Mouse (Mus musculus) heart, embryonic 15.5 days (tissue): Measurements from ENCODE around the gene Fam114a1. TPM values are rescaled to one million over a fixed set of nuclear protein-coding genes. Genes with fewer than 3 reads are reported as not detected.

Experiments used
- ATAC-seq: fragments of 200-750 bp; cut with Nextera tagmentation; replicated peaks from 2 replicates; pipeline ENCODE4 v1.8.0; 2017; ENCODE audit warnings: low read depth, moderate TSS enrichment; ENCODE audit not compliant: insufficient number of reproducible peaks, insufficient read depth, low FRiP score
- H3K27ac ChIP-seq: fragments of 300-500 bp; sonication (generic); 2 replicates; pipeline ENCODE4 v1.5.1; 2015; ENCODE audit warnings: mild to moderate bottlenecking, inconsistent platforms
- H3K27me3 ChIP-seq: fragments of 300-500 bp; sonication (generic); 2 replicates; pipeline ENCODE4 v1.6.1; 2015; ENCODE audit warnings: inconsistent platforms
- H3K36me3 ChIP-seq: fragments of 300-500 bp; sonication (generic); 2 replicates; pipeline ENCODE4 v1.6.1; 2015; ENCODE audit warnings: mild to moderate bottlenecking, inconsistent platforms
- H3K4me1 ChIP-seq: fragments of 300-500 bp; sonication (generic); replicated peaks from 2 replicates; pipeline ENCODE4 v1.6.1; 2015; ENCODE audit warnings: inconsistent platforms
- H3K4me2 ChIP-seq: fragments of 300-500 bp; sonication (generic); 2 replicates; pipeline ENCODE4 v1.6.1; 2015; ENCODE audit warnings: inconsistent platforms, mild to moderate bottlenecking, moderate library complexity
- H3K4me3 ChIP-seq: fragments of 300-500 bp; sonication (generic); 2 replicates; pipeline ENCODE4 v1.5.1; 2015; ENCODE audit warnings: mild to moderate bottlenecking, inconsistent platforms
- H3K9ac ChIP-seq: fragments of 300-500 bp; sonication (generic); 2 replicates; pipeline ENCODE4 v1.6.1; 2015; ENCODE audit warnings: mild to moderate bottlenecking, inconsistent platforms
- H3K9me3 ChIP-seq: fragments of 300-500 bp; sonication (generic); replicated peaks from 2 replicates; pipeline ENCODE4 v1.6.1; 2016; ENCODE audit warnings: inconsistent platforms
- WGBS: fragments of 180-500 bp; shearing (Covaris S2); methylation state at CpG from one replicate; pipeline ENCODE4 v1.1.7; 2015; ENCODE audit warnings: mixed read lengths; 5-methylcytosine and 5-hydroxymethylcytosine counted together
- polyA plus RNA-seq: library from polyadenylated mRNA; unstranded; fragments of >200 nt; fragmentation: Nextera tagmentation; extraction: Ambion mirVana; gene quantifications from 2 replicates; pipeline ENCODE4 v1.2.1, GENCODE M21; 2015

Gene Fam114a1
- polyA plus RNA-seq, 1 experiment from 2014 or later, result 38.2 TPM

DNA sequence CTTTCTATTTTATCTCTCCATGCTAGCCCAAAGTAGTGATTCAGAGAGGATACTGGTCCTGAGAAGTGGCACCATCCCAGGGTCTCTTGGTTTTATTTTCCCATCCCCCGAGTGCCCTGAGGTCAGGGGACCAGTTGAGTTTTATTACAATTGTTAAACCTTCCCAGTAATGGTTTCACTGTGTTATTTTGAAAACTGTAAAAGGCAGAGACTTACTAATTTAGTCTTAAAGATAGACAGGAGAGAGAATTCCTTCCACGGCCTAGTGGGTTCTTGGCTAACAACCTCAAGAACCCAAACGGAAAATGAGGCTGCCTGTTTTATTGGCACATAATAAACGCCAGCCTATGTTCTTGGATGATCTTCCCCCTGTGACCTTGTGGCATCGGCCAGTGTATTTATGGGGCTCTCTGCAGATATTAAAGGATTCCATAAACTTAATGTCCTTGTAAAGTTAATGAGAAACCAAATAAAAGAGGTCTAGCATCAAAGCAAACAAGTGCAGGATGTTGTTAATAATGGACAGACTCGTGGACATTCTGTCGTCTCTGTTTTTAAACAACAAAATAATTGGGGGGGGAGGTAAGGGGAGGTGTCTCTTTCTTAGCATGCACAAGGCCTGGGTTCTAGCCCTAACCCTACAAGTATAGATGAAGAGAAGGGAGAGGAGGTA, 42.2 kb downstream of the Fam114a1 start:
- Histone ChIP-seq H3K4me2 (no peak overlapping the region), H3K27ac (no peak overlapping the region), H3K9ac (no peak overlapping the region), H3K4me1 (no peaks in the 10 kb centered on the region), H3K27me3 (no peaks in the 10 kb centered on the region), H3K4me3 (no peak overlapping the region), H3K36me3 (peaks cover 51% of the 10 kb centered on the region), H3K9me3 (no peaks in the 10 kb centered on the region)
- no peak for ATAC-seq
- 81% methylated on average over 7 of the region's 7 CpGs for WGBS

GRCm38 (mm10) chr5:65015508-65015907, 45.6 kb downstream of the Fam114a1 start:
- no peak overlapping the region for H3K4me3 ChIP-seq
- WGBS, result 84% methylated on average over 3 of the region's 3 CpGs
- no peak for ATAC-seq
- no peak overlapping the region for H3K27ac ChIP-seq
- peaks cover 22% of the 10 kb centered on the region for H3K36me3 ChIP-seq
- no peaks in the 10 kb centered on the region for H3K9me3 ChIP-seq
- H3K4me1 ChIP-seq, result no peaks in the 10 kb centered on the region
- H3K9ac ChIP-seq, result no peak overlapping the region
- no peak overlapping the region for H3K4me2 ChIP-seq
- no peaks in the 10 kb centered on the region for H3K27me3 ChIP-seq

DNA sequence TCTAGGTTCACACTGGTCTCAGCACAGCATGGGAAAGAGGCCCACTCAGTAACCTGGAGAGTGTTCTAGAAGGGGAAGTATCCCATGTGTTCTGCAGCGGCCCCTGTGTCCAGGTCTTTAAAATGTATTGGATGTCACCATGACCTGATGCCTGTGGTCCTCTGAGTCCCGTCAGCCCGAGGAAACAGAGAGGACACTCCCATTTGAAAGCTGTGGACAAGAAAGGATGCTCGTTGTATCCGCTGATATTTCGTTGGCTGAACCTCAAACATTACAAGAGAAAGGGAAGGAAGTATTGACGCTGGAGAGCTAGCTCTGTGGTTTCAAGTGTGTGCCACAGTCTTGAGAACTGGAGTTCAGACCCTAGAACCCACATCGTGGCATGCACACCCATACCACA, 49.2 kb downstream of the Fam114a1 start:
- H3K27ac ChIP-seq, result no peak overlapping the region
- H3K4me1 ChIP-seq, result no peaks in the 10 kb centered on the region
- H3K4me3 ChIP-seq, result no peak overlapping the region
- 67% methylated on average over 8 of the region's 8 CpGs for WGBS
- no peak overlapping the region for H3K4me2 ChIP-seq
- no peak for ATAC-seq
- no peaks in the 10 kb centered on the region for H3K27me3 ChIP-seq
- H3K9ac ChIP-seq, result no peak overlapping the region
- H3K9me3 ChIP-seq, result no peaks in the 10 kb centered on the region
- peaks cover 30% of the 10 kb centered on the region for H3K36me3 ChIP-seq

DNA sequence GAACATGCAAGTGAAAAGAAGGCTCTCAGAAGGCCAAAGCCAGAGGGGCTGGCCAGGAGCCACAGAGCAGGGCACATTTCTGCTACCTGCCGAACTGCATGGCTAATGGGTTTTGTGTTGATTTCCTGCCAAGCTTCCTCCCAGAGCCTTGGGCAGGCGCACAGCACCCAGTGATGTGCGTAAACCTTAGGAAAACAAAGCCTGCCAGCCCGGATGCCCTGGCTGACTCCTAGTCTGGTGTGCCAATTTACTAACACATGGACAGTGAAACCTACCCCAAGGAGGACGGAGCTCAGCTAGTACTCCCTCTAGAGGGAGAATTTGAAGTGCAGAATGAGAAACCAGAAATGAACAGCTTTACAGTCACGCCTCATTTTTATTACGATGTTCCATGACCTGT, 50.0 kb downstream of the Fam114a1 start:
- H3K4me1 ChIP-seq, result no peaks in the 10 kb centered on the region
- no peak overlapping the region for H3K4me2 ChIP-seq
- H3K4me3 ChIP-seq, result no peak overlapping the region
- 65% methylated on average over 7 of the region's 7 CpGs for WGBS
- no peak overlapping the region for H3K27ac ChIP-seq
- no peaks in the 10 kb centered on the region for H3K9me3 ChIP-seq
- 0 out of 2 replicates have a peak, but pooled peaks have one; percentile 18 for ATAC-seq
- H3K27me3 ChIP-seq, result no peaks in the 10 kb centered on the region
- no peak overlapping the region for H3K9ac ChIP-seq
- peaks cover 27% of the 10 kb centered on the region for H3K36me3 ChIP-seq

DNA sequence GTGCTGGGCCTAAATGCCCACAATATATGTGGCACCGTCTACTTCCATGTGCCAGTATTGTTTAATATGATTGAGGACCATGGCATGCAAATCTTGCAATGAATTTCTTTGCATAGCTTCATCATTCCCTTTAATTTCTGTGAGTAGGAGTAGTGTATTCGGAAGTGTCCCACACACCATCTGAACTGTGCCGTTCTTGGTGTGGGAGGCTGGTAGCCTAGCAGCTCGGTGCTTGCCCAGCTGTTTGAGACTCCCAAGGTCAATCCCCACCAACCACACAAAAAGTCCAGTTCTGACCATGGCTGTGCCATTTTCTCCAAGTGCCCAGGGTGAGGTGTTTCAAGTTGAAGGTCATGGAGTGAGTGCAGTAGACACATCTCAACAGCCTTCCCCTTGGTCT, 52.1 kb downstream of the Fam114a1 start:
- peaks cover 24% of the 10 kb centered on the region for H3K36me3 ChIP-seq

DNA sequence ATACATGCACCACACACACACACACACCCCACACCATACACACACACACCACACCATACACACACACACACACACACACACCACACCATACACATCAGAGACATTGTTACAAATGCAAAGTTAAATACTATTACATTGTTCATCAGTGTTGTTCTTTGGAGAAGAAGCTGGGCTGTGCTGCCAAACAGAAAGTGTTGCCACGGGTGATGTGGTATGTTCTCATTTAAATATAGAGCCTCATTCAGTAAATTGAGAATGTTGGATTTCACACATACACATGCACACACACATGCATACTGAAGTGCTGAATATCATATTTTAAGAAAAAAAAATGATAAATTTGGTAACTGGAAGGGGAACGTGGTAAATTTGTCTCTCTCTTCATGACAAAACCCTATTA, 54.8 kb downstream of the Fam114a1 start:
- no peak overlapping the region for H3K4me2 ChIP-seq
- no peaks in the 10 kb centered on the region for H3K27me3 ChIP-seq
- H3K4me1 ChIP-seq, result no peaks in the 10 kb centered on the region
- no peaks in the 10 kb centered on the region for H3K9me3 ChIP-seq
- no peak overlapping the region for H3K9ac ChIP-seq
- 83% methylated on average over 2 of the region's 2 CpGs for WGBS
- H3K36me3 ChIP-seq, result peaks cover 25% of the 10 kb centered on the region
- H3K4me3 ChIP-seq, result no peak overlapping the region
- no peak for ATAC-seq
- no peak overlapping the region for H3K27ac ChIP-seq

More for the DNA sequence above, 52.1 kb downstream of the Fam114a1 start:
- H3K4me2 ChIP-seq, result no peak overlapping the region
- H3K4me3 ChIP-seq, result no peak overlapping the region
- 92% methylated on average over 4 of the region's 4 CpGs for WGBS
- no peaks in the 10 kb centered on the region for H3K27me3 ChIP-seq
- H3K9ac ChIP-seq, result no peak overlapping the region
- H3K4me1 ChIP-seq, result no peaks in the 10 kb centered on the region
- no peaks in the 10 kb centered on the region for H3K9me3 ChIP-seq
- no peak overlapping the region for H3K27ac ChIP-seq
- ATAC-seq, result no peak

DNA sequence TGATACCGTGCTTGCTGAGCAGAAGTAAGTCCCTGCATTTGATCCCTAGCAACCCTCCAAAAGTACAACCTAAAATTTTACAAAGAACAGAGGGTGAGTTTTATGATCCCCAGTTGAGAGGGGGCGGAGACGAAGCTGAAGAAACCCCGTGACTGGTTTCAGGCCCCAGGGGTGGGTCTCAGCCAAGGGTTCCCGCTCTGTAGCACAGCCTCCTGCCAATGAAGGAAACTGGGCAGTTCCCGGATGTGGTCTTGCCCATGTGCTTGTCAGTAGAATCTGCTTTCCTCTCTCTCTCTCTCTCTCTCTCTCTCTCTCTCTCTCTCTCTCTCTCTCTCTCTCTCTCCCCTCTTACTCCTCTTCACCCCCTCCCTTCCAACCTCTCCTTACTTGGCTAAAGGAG, 56.0 kb downstream of the Fam114a1 start:
- Histone ChIP-seq H3K4me3 (no peak overlapping the region), H3K27me3 (no peaks in the 10 kb centered on the region), H3K36me3 (peaks cover 37% of the 10 kb centered on the region), H3K4me2 (no peak overlapping the region), H3K9me3 (no peaks in the 10 kb centered on the region), H3K27ac (no peak overlapping the region), H3K9ac (no peak overlapping the region), H3K4me1 (no peaks in the 10 kb centered on the region)
- 64% methylated on average over 6 of the region's 6 CpGs for WGBS
- ATAC-seq, result no peak

DNA sequence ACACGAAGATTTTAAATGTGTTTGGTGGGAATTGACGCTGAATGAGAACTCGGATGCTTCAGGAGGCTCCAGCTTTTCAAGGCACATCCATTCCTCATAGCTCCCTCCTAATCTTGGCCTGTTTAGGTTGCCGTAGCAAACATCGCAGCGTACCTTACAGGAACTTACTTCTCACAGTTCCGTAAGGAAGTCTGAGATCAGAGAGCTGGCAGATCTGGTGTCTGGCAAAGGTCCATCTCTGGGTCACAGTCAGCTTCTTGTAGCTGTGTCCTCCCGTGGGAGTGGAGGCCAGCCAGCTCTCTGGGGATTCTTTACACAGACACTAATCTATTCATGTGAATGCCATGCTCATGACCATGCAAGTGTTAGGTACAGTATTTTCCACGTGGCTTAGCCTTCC, 56.9 kb downstream of the Fam114a1 start:
- no peaks in the 10 kb centered on the region for H3K27me3 ChIP-seq
- ATAC-seq, result no peak
- no peaks in the 10 kb centered on the region for H3K9me3 ChIP-seq
- no peak overlapping the region for H3K4me3 ChIP-seq
- no peak overlapping the region for H3K27ac ChIP-seq
- no peak overlapping the region for H3K4me2 ChIP-seq
- H3K4me1 ChIP-seq, result no peaks in the 10 kb centered on the region
- 65% methylated on average over 9 of the region's 9 CpGs for WGBS
- peaks cover 39% of the 10 kb centered on the region for H3K36me3 ChIP-seq
- H3K9ac ChIP-seq, result no peak overlapping the region

- H3K4me2 ChIP-seq, result no peak overlapping the region
- ATAC-seq, result no peak
- H3K4me3 ChIP-seq, result no peak overlapping the region
- peaks cover 36% of the 10 kb centered on the region for H3K36me3 ChIP-seq
- H3K9me3 ChIP-seq, result no peaks in the 10 kb centered on the region
- H3K4me1 ChIP-seq, result no peaks in the 10 kb centered on the region
- no peak overlapping the region for H3K9ac ChIP-seq
- no peaks in the 10 kb centered on the region for H3K27me3 ChIP-seq
- WGBS, result 58% methylated on average over 9 of the region's 9 CpGs
- H3K27ac ChIP-seq, result no peak overlapping the region
These were observed 58.1 kb downstream of the Fam114a1 start for GRCm38 (mm10) chr5:65028019-65028418.

DNA sequence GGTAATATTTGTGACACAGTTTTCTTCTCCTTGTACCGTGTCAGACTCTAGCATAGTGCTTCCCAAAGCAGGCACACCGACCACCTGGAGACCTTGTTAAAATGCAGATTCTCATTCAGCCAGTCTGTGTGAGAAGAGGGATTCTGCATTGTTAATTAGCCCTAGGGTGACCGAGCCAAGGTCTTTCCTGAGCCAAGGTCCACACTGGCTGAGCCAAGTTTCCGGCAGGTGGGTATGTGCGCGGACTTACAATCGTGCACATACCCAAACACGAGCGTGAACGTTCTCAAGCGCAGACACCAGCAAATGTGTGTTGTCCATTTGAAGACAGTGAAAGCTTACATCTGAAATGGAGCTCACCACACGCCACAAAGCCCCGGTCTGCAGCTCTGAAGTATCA, 66.7 kb downstream of the Fam114a1 start:
- WGBS, result 77% methylated on average over 13 of the region's 13 CpGs
- no peaks in the 10 kb centered on the region for H3K27me3 ChIP-seq
- H3K4me1 ChIP-seq, result peaks cover 10% of the 10 kb centered on the region
- H3K27ac ChIP-seq, result no peak overlapping the region
- no peak overlapping the region for H3K4me2 ChIP-seq
- ATAC-seq, result no peak
- H3K9me3 ChIP-seq, result no peaks in the 10 kb centered on the region
- no peak overlapping the region for H3K4me3 ChIP-seq
- no peak overlapping the region for H3K9ac ChIP-seq
- H3K36me3 ChIP-seq, result peaks cover 26% of the 10 kb centered on the region

DNA sequence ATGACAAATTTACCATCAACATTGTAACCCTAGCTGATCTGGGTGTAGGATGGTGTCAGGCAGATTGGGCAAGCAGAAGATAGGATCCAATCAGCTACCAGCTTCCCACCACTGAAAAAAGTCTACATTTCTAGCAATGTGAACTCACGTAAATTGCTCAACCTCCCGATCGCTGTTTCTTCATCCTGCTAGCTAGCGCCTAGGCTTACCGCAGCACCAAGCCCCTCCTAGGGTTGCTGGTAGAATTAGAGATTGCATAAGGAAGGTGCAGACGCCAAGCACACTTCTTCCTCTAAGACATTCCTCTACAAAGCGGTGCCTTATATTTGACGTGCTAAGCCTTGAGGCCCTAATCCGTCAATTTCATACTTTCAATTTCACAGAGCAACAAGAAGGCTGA, 68.4 kb downstream of the Fam114a1 start:
- Histone ChIP-seq H3K36me3 (peaks cover 20% of the 10 kb centered on the region; the same call in 1 of the 2 replicates), H3K4me2 (0 out of 2 replicates have a peak overlapping the region, but pooled peaks have one; percentile 4), H3K27ac (0 out of 2 replicates have a peak overlapping the region, but pooled peaks have one; percentile 28), H3K9me3 (no peaks in the 10 kb centered on the region), H3K4me3 (no peak overlapping the region), H3K9ac (no peak overlapping the region), H3K27me3 (no peaks in the 10 kb centered on the region), H3K4me1 (peaks cover 10% of the 10 kb centered on the region)
- no peak for ATAC-seq
- WGBS, result 72% methylated on average over 9 of the region's 9 CpGs
